Mouse (Mus musculus): Measurements from ENCODE around the gene Rbmy. TPM values are rescaled to one million over a fixed set of nuclear protein-coding genes. Genes with fewer than 3 reads are reported as not detected.
"Not testable (repeated sequence)": the region's sequence is repeated elsewhere in the genome, so short reads cannot be mapped to it uniquely, and the experiment has no call there.

The Rbmy gene
- not detected in 2 replicates for polyA plus RNA-seq (2016; fragmentation: Nextera tagmentation; extraction: Ambion mirVana)

- H3K27ac ChIP-seq (replicated peaks); H3K36me3 ChIP-seq (replicated peaks); H3K27me3 ChIP-seq (replicated peaks; ENCODE audit: low read depth, poor library complexity, severe bottlenecking); H3K4me1 ChIP-seq; H3K9me3 ChIP-seq; DNase-seq (ENCODE audit: low spot score); H3K4me3 ChIP-seq: not testable (repeated sequence)
- no CpG with 5 or more reads among the region's 9 CpGs for WGBS
These were observed at the start of gene Rbmy, which contains the start of gene Gm10256 for GRCm38 (mm10) chrY:2830380-2830779. Rbmy (plus strand) TSS chrY:2830680. Gm10256 (plus strand) TSS chrY:2830699.

- not testable (repeated sequence) for H3K27ac ChIP-seq (replicated peaks); H3K36me3 ChIP-seq (replicated peaks); H3K4me3 ChIP-seq; DNase-seq (ENCODE audit: low spot score); H3K9me3 ChIP-seq; H3K27me3 ChIP-seq (replicated peaks; ENCODE audit: low read depth, poor library complexity, severe bottlenecking); H3K4me1 ChIP-seq
- no CpG with 5 or more reads among the region's 8 CpGs for WGBS
These were observed 34.4 kb upstream of the Rbmy start, which contains the start of gene Gm4064 for GRCm38 (mm10) chrY:2796105-2796504. Gm4064 (minus strand) TSS chrY:2796205.

Other genes starting within 250 kb of the Rbmy start
- not detected in 2 replicates for gene H2al2c, start 231.6 kb upstream of the Rbmy start, polyA plus RNA-seq (2016; fragmentation: Nextera tagmentation; extraction: Ambion mirVana)
- gene Sry, start 167.0 kb upstream of the Rbmy start, polyA plus RNA-seq (2016; fragmentation: Nextera tagmentation; extraction: Ambion mirVana) = not detected in 2 replicates
- gene H2al2b, start 110.0 kb upstream of the Rbmy start, polyA plus RNA-seq (2016; fragmentation: Nextera tagmentation; extraction: Ambion mirVana) = not detected in 2 replicates
- not detected in 2 replicates for gene Gm4064, start 34.5 kb upstream of the Rbmy start, polyA plus RNA-seq (2016; fragmentation: Nextera tagmentation; extraction: Ambion mirVana)
- gene Gm10256, start within 50 bp of the Rbmy start, polyA plus RNA-seq (2016; fragmentation: Nextera tagmentation; extraction: Ambion mirVana) = not detected in 2 replicates
- gene Gm10352, start 70.3 kb downstream of the Rbmy start, polyA plus RNA-seq (2016; fragmentation: Nextera tagmentation; extraction: Ambion mirVana) = not detected in 2 replicates
- gene Gm29289, start 101.9 kb downstream of the Rbmy start, polyA plus RNA-seq (2016; fragmentation: Nextera tagmentation; extraction: Ambion mirVana) = not detected in 2 replicates

Measured in embryonic facial prominence, embryonic 10.5 days (tissue).